Mouse (Mus musculus): Measurements from ENCODE around the gene Cysltr1. TPM values are rescaled to one million over a fixed set of nuclear protein-coding genes. Genes with fewer than 3 reads are reported as not detected.

Gene Cysltr1
- 3.1 and 3.5 TPM in 2 replicates for polyA plus RNA-seq (2014; fragmentation: Nextera tagmentation; extraction: Ambion mirVana)

DNA sequence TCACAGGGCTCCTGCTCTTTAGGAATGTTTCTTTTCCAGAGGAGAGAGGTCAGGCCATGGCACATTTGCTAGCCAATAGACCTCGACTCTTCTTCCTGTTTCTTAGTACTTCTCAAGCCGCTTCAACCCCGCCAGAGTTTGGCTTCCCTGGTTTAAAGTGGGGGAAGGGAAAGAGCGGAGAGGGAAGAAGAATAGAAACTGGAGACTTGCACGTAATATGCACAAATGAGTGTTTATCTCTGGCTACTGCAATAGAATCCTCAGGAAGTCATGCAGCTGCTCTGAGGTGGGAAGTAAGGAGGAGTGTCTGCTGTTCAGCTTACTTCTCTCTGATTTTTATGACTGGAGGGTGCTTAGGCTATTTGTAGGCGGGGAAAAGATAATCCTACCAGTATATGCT is at the start of gene Cysltr1:
Gene Cysltr1, minus strand, starts transcription at position 294 of the 400 bp plus-strand sequence.
- Histone ChIP-seq H3K27ac (ENCODE audit: low read depth, low read length) (no peak within 1 kb of the TSS; the same call in 1 of the 2 replicates), H3K9me3 (ENCODE audit: control insufficient read depth, low read length) (no peaks in the 10 kb centered on the region), H3K4me3 (ENCODE audit: low read length) (peak within 1 kb of the TSS; percentile 8; the same call in 1 of the 2 replicates), H3K4me2 (replicated peaks; ENCODE audit: low read depth, low read length) (peak within 1 kb of the TSS; percentile 32), H3K27me3 (ENCODE audit: control insufficient read depth, insufficient read depth, low read length) (no peaks in the 10 kb centered on the region; the same call in 1 of the 2 replicates), H3K4me1 (ENCODE audit: control insufficient read depth, insufficient read depth, low read length) (no peaks in the 10 kb centered on the region), H3K36me3 (ENCODE audit: control insufficient read depth, insufficient read depth, low read length) (no peaks in the 10 kb centered on the region), H3K9ac (ENCODE audit: low read depth, low read length) (0 out of 2 replicates have a peak within 1 kb of the TSS, but pooled peaks have one; percentile 28)
- WGBS, result 30% methylated on average over 6 of the region's 6 CpGs
- ATAC-seq (ENCODE audit: low FRiP score, low TSS enrichment), result peak; percentile 49; the same call in 1 of the 2 replicates

DNA sequence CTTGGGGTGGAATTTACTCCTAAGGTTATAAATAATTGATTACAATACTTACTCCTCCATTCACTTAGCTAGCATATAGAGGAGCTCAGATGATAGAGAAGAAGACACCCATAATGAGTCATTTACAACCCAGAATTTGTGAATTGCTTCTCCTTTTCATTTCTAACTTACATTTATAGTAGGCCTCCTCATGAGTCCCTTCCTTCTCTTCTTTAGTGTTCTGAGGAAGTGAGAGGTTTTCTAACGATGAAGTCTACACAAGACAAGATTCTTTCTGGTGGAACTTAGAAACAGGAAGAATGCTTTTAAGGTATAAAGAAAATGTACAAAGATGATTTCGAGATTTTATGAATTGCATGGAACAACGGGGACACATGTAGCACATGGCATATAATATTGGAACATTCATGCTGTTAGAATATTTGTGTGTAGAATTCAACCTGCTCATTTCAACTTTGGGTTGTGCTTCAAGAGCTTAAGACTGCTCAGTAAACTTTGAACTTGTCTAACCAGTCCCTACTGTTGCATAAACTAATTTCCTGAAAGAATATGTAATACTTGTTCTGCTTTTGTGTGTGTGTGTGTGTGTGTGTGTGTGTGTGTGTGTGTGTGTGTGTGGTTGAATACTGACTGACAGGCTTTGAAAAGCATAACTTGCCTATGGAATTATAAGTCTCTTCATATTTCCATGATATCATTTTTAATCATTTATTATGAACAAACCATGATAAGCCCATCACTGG is 31.5 kb upstream of the Cysltr1 start:
- no peaks in the 10 kb centered on the region for H3K36me3 ChIP-seq (ENCODE audit: control insufficient read depth, insufficient read depth, low read length)
- no peak for ATAC-seq (ENCODE audit: low FRiP score, low TSS enrichment)
- WGBS, result 83% methylated on average over 3 of the region's 3 CpGs
- H3K4me3 ChIP-seq (ENCODE audit: low read length), result no peak overlapping the region
- no peaks in the 10 kb centered on the region for H3K4me1 ChIP-seq (ENCODE audit: control insufficient read depth, insufficient read depth, low read length)
- no peak overlapping the region for H3K9ac ChIP-seq (ENCODE audit: low read depth, low read length)
- H3K9me3 ChIP-seq (ENCODE audit: control insufficient read depth, low read length), result no peaks in the 10 kb centered on the region
- H3K4me2 ChIP-seq (replicated peaks; ENCODE audit: low read depth, low read length), result no peak overlapping the region
- H3K27me3 ChIP-seq (ENCODE audit: control insufficient read depth, insufficient read depth, low read length), result no peaks in the 10 kb centered on the region
- no peak overlapping the region for H3K27ac ChIP-seq (ENCODE audit: low read depth, low read length)

DNA sequence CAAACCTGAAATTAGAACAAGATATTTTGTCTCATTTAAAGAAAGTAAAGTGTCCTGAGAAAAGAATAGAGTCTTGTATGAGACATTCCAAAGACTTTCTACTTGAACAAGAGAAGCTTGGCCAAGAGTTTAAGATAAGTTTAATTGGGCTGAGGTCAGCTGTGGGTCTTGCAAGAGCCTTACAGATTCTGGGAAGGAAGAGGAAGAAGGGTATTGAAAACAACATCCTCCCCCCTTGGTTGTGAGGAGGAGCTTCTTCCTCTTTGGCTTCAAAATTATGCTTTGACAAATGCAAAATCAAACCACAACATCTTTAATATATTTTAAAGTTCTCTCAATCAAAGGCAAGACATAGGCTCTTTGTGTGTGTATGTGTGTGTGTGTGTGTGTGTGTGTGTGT is 30.1 kb upstream of the Cysltr1 start:
- Histone ChIP-seq H3K4me1 (ENCODE audit: control insufficient read depth, insufficient read depth, low read length) (no peaks in the 10 kb centered on the region), H3K9ac (ENCODE audit: low read depth, low read length) (no peak overlapping the region), H3K4me3 (ENCODE audit: low read length) (no peak overlapping the region), H3K36me3 (ENCODE audit: control insufficient read depth, insufficient read depth, low read length) (no peaks in the 10 kb centered on the region), H3K4me2 (replicated peaks; ENCODE audit: low read depth, low read length) (no peak overlapping the region), H3K27ac (ENCODE audit: low read depth, low read length) (no peak overlapping the region), H3K27me3 (ENCODE audit: control insufficient read depth, insufficient read depth, low read length) (no peaks in the 10 kb centered on the region), H3K9me3 (ENCODE audit: control insufficient read depth, low read length) (no peaks in the 10 kb centered on the region)
- ATAC-seq (ENCODE audit: low FRiP score, low TSS enrichment), result no peak

DNA sequence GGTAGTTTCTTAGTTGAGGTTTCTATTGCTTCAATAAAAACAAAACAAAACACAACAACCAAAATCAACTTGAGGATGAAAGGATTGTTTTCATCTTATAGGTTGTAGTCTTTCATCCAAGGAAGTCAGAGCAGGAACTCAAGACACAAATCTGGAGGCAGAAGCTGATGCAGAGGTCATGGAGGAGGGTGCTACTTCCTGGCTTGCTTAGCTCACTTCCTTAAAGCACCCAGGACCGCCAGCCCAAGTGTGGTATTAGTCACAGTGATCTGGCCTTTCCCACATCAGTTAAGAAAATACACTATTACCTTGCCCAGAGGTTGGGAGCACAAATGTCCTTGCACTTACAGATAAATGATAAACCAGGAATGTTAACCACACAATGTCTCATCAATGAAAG is 25.0 kb upstream of the Cysltr1 start:
- H3K27me3 ChIP-seq (ENCODE audit: control insufficient read depth, insufficient read depth, low read length), result no peaks in the 10 kb centered on the region
- H3K27ac ChIP-seq (ENCODE audit: low read depth, low read length), result no peak overlapping the region
- ATAC-seq (ENCODE audit: low FRiP score, low TSS enrichment), result no peak
- H3K4me1 ChIP-seq (ENCODE audit: control insufficient read depth, insufficient read depth, low read length), result no peaks in the 10 kb centered on the region
- no peaks in the 10 kb centered on the region for H3K9me3 ChIP-seq (ENCODE audit: control insufficient read depth, low read length)
- WGBS, result 61% methylated on average over 1 of the region's 1 CpGs
- H3K4me3 ChIP-seq (ENCODE audit: low read length), result no peak overlapping the region
- H3K4me2 ChIP-seq (replicated peaks; ENCODE audit: low read depth, low read length), result no peak overlapping the region
- no peaks in the 10 kb centered on the region for H3K36me3 ChIP-seq (ENCODE audit: control insufficient read depth, insufficient read depth, low read length)
- H3K9ac ChIP-seq (ENCODE audit: low read depth, low read length), result no peak overlapping the region

DNA sequence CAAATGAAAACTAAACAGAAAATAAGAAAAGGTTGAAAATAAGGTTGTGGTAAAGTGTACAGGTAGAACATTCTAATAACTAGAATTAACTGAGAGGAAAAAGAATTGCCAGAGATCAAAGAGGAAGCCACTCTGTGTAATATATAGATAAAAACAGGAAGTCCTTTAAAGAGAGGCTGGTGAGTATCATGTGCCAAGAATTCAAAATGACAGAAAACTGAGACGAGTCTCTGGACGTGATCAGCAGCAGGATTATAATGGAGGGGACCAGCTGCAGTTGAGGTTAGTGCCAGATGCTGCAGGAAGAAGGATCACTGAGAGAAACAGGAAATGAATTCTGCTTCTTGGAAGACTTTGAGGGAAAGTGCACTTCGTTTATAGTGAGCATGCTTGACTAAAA is 20.2 kb upstream of the Cysltr1 start:
- no peaks in the 10 kb centered on the region for H3K27me3 ChIP-seq (ENCODE audit: control insufficient read depth, insufficient read depth, low read length)
- no peak overlapping the region for H3K27ac ChIP-seq (ENCODE audit: low read depth, low read length)
- ATAC-seq (ENCODE audit: low FRiP score, low TSS enrichment), result no peak
- no peak overlapping the region for H3K4me3 ChIP-seq (ENCODE audit: low read length)
- H3K4me1 ChIP-seq (ENCODE audit: control insufficient read depth, insufficient read depth, low read length), result no peaks in the 10 kb centered on the region
- H3K9ac ChIP-seq (ENCODE audit: low read depth, low read length), result no peak overlapping the region
- WGBS, result 40% methylated on average over 3 of the region's 3 CpGs
- no peaks in the 10 kb centered on the region for H3K9me3 ChIP-seq (ENCODE audit: control insufficient read depth, low read length)
- no peaks in the 10 kb centered on the region for H3K36me3 ChIP-seq (ENCODE audit: control insufficient read depth, insufficient read depth, low read length)
- no peak overlapping the region for H3K4me2 ChIP-seq (replicated peaks; ENCODE audit: low read depth, low read length)

DNA sequence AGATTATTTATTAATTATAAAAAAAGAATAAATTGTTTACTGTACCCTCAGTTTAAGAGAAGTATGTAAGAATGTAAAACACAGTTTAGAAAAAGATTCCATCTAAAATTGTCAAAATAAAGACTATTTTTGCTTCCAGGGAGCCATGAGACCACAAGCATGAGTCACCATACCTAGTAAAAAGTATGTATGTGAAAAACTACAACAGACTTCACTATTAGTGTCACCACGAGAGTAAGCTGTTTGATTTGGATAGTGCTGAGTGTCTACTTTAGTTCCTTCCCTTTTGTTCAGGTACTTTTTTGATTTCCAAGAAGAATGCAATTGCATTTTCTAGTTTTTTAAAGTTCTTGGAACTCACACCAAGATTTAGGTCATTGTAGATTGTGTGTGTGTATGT is 19.0 kb upstream of the Cysltr1 start:
- no peak overlapping the region for H3K27ac ChIP-seq (ENCODE audit: low read depth, low read length)
- no peak overlapping the region for H3K4me3 ChIP-seq (ENCODE audit: low read length)
- H3K4me1 ChIP-seq (ENCODE audit: control insufficient read depth, insufficient read depth, low read length), result no peaks in the 10 kb centered on the region
- no peaks in the 10 kb centered on the region for H3K27me3 ChIP-seq (ENCODE audit: control insufficient read depth, insufficient read depth, low read length)
- no peak overlapping the region for H3K9ac ChIP-seq (ENCODE audit: low read depth, low read length)
- WGBS, result 74% methylated on average over 1 of the region's 1 CpGs
- no peak for ATAC-seq (ENCODE audit: low FRiP score, low TSS enrichment)
- no peaks in the 10 kb centered on the region for H3K9me3 ChIP-seq (ENCODE audit: control insufficient read depth, low read length)
- no peaks in the 10 kb centered on the region for H3K36me3 ChIP-seq (ENCODE audit: control insufficient read depth, insufficient read depth, low read length)
- H3K4me2 ChIP-seq (replicated peaks; ENCODE audit: low read depth, low read length), result no peak overlapping the region

DNA sequence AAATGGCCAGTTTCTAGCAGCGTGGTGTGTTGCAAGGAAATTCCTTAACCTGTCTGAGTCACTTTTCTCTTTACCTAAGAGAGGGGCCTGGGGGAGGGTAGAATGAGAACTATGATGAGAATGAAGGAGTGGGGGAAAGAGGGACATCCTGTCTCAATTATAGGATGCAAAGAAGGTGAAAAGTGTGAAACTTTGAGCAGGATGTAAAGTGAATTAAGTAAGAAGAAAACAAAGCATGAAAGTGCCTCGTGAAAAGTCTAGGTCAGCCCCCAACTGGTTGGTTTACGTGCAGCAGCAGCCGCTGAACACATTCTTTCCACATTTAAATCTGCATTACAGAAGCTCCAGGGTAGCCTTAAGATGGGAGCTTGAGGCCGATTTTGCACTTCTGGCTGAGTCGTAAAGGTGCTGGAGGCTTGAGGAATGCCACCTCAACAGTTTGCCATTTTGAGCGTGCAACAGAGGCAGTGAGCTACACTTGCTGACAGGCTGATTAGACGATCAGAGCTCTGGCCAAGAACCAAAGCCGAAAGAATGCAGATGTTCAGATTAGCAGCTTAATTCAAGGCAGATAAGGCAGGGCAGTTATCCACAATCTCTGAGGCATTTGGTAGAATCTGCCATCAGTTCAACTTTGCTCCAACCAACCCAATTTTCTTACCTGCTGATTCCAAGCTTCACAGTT is 763 bp downstream of the Cysltr1 start:
- H3K4me1 ChIP-seq (ENCODE audit: control insufficient read depth, insufficient read depth, low read length), result no peaks in the 10 kb centered on the region
- no peak overlapping the region for H3K9ac ChIP-seq (ENCODE audit: low read depth, low read length)
- 26% methylated on average over 9 of the region's 9 CpGs for WGBS
- H3K27ac ChIP-seq (ENCODE audit: low read depth, low read length), result no peak overlapping the region; the same call in 1 of the 2 replicates
- 0 out of 2 replicates have a peak, but pooled peaks have one; percentile 16 for ATAC-seq (ENCODE audit: low FRiP score, low TSS enrichment)
- peak overlapping the region; percentile 8; the same call in 1 of the 2 replicates for H3K4me3 ChIP-seq (ENCODE audit: low read length)
- no peaks in the 10 kb centered on the region for H3K36me3 ChIP-seq (ENCODE audit: control insufficient read depth, insufficient read depth, low read length)
- no peaks in the 10 kb centered on the region; the same call in 1 of the 2 replicates for H3K27me3 ChIP-seq (ENCODE audit: control insufficient read depth, insufficient read depth, low read length)
- H3K4me2 ChIP-seq (replicated peaks; ENCODE audit: low read depth, low read length), result peak overlapping the region; percentile 32
- H3K9me3 ChIP-seq (ENCODE audit: control insufficient read depth, low read length), result no peaks in the 10 kb centered on the region

DNA sequence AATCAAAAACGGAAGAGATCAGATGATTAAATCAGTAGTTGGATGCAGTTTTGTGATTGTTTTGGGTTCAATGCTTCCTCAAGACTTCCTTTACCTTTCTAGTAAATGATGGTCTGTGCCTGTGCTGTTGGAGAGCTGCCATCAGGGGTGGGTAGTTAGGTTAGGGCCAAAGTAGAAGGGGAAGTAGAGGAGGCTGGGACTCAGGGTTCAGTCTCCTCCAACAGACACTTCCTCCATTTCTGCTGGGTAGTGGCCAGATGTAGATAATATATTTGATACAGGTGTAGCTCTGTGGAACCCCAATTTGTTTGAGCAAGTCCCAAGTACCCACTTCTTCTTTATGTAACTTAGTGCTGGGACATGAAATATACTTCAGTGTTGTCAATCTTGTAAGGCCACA is 7.6 kb downstream of the Cysltr1 start:
- H3K27me3 ChIP-seq (ENCODE audit: control insufficient read depth, insufficient read depth, low read length), result no peaks in the 10 kb centered on the region
- H3K9ac ChIP-seq (ENCODE audit: low read depth, low read length), result no peak overlapping the region
- H3K9me3 ChIP-seq (ENCODE audit: control insufficient read depth, low read length), result no peaks in the 10 kb centered on the region
- no peak overlapping the region for H3K4me2 ChIP-seq (replicated peaks; ENCODE audit: low read depth, low read length)
- no peak for ATAC-seq (ENCODE audit: low FRiP score, low TSS enrichment)
- H3K4me3 ChIP-seq (ENCODE audit: low read length), result no peak overlapping the region
- WGBS, result 80% methylated on average over 1 of the region's 1 CpGs
- H3K36me3 ChIP-seq (ENCODE audit: control insufficient read depth, insufficient read depth, low read length), result no peaks in the 10 kb centered on the region
- H3K27ac ChIP-seq (ENCODE audit: low read depth, low read length), result no peak overlapping the region
- no peaks in the 10 kb centered on the region for H3K4me1 ChIP-seq (ENCODE audit: control insufficient read depth, insufficient read depth, low read length)

DNA sequence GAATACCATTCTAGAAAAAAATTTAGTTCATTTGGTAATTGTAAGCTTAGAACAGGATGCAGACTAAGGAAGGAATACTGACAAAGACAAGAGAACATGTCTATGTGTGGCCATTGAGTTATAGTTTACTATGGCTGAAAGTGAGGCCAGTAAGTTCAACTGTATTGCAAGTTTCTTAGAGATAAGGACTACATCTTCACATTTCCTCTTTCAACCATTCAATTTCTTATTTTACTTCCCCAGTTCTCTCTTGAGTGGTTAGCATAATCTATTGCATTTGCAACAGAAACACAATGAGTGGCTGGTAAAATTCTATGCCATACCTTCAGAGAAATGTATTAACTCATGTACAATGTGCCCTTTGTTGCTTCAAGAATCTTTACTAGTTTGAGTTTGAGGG is 9.6 kb downstream of the Cysltr1 start:
- H3K27me3 ChIP-seq (ENCODE audit: control insufficient read depth, insufficient read depth, low read length), result no peaks in the 10 kb centered on the region
- no peak for ATAC-seq (ENCODE audit: low FRiP score, low TSS enrichment)
- H3K36me3 ChIP-seq (ENCODE audit: control insufficient read depth, insufficient read depth, low read length), result no peaks in the 10 kb centered on the region
- no peak overlapping the region for H3K9ac ChIP-seq (ENCODE audit: low read depth, low read length)
- no peak overlapping the region for H3K27ac ChIP-seq (ENCODE audit: low read depth, low read length)
- H3K4me1 ChIP-seq (ENCODE audit: control insufficient read depth, insufficient read depth, low read length), result no peaks in the 10 kb centered on the region
- H3K9me3 ChIP-seq (ENCODE audit: control insufficient read depth, low read length), result no peaks in the 10 kb centered on the region
- no peak overlapping the region for H3K4me2 ChIP-seq (replicated peaks; ENCODE audit: low read depth, low read length)
- no peak overlapping the region for H3K4me3 ChIP-seq (ENCODE audit: low read length)
